Mouse (Mus musculus) brain, adult 2 months (tissue): ENCODE measurements around the gene Rem1.

Source experiments
- DNase-seq: peaks from one replicate; pipeline ENCODE4 v3.0.0; 2011; ENCODE audit warnings: low read depth, low spot score

Gene Rem1

DNA sequence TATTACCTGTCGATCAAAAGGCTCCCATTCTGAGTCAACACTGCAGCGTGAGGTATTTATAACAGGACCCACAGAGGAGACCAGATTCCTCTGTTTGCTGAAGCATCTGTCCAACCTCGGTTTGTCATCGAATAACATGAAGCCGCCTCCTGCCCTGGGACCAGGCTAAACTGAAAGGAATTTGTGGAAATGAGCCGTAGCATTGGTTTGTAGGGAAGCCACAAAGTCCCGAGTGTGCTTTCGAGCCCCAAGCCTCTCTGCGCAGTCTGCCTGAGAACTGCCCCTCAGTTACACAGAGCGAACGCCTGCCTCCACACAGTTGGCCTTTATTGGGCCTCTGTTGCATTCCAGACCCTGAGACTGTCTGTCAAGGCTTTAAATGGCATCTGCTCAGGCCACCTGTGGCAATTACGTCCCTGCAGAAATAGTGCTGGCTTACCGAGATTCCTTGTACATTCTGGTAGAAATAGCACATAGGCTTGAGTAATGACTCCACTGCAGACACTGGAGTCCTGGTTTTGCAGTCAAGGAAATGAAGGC is 48.6 kb downstream of the Rem1 start:
- no peak for DNase-seq

DNA sequence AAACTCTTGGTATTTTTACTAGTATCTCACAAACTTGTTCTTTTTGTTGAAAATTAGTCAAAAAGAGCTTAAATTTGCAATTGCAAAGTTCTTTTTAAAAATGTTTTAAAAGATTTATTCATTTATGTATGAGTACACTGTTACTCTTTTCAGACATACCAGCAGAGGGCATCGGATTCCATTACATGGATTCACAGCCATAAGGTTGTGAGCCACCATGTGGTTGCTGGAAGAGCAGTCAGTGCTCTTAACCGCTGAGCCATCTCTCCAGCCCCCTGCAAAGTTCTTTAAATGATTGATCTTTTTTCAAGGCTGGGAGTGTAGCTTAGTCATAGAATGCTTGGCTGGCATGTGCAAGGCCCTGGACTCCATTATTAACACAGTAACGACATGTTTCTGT is 51.6 kb downstream of the Rem1 start:
- peak; percentile 87 for DNase-seq

DNA sequence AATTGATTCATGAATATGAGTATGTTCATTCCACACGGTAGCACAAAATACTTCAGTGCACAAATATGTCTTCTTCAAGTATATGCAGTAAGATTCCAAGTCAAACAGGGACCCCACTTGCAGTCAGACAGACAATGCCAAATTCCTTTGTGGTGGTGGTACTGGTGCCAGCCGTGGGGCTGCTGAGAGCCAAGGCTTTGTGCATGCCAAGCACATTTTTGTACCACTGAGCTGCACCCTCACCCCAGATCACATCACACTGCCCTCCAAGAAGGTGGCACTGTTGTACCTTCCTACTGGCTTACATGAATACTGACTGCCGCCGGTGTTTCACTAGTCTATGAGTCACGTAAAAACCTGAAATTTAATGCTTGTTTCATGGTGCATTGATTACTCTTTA is 52.2 kb downstream of the Rem1 start:
- DNase-seq = no peak

DNA sequence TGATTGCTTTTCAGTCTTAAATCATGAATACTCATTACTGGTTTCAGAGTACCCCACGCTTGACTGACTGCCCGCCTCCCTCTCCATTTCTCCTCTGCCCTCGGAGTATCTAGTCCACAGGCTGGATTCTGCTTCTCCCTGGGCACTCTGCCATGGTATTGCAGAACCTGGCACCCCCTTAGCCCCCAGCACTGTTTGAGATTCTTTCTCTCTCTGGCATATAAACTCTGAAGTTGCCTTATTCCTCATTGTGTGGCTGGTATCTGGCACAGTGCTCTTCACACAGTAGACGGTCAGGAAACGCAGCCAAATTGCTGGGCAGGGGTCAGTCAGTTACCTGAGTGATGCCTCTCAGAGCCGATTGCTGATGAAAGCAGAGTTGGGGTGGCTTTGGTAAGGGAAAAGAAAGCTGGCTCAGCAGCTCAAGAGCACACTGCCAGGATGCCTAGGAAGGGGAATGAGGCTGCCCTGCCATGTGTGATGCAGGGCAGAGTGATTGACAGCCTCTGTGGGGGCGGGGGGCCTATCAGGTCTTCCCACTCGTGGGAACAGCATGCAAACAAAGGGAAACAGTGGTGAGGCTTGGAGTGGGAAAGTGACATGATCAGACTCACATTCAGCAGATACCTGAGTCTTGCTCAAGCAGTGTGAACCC is 53.1 kb downstream of the Rem1 start:
- no peak for DNase-seq

DNA sequence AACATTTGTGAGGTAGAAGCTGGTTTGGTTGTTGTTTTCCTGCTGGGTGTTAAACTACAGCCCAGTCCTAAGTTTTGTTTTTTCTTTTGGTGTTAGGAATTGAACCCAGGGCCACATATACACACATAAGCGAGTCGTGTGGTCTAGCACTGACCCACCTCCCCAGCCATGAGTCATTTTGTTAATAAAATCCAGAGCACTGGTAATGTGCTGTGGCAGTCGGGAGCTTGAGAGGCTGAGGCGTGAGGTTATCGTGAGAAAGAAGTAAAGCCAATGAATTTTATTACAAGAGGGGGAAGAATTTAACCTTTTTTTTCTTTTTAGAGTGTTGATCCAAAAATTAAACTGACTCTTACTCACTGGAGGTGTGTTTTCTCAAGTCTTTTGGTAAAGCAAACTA is 56.3 kb downstream of the Rem1 start:
- no peak for DNase-seq
